Mouse (Mus musculus) stomach, embryonic 16.5 days (tissue): ENCODE results near the gene 1300017J02Rik. TPM values are rescaled to one million over a fixed set of nuclear protein-coding genes. Genes with fewer than 3 reads are reported as not detected.

Experiments used
- ATAC-seq: fragments of 200-750 bp; cut with Nextera tagmentation; 2 replicates; pipeline ENCODE4 v1.8.0; 2017; ENCODE audit warnings: moderate number of reproducible peaks, moderate TSS enrichment; ENCODE audit not compliant: insufficient read depth, low FRiP score
- H3K27ac ChIP-seq: fragments of 300-500 bp; sonication (generic); 2 replicates; pipeline ENCODE4 v1.5.1; 2014; ENCODE audit warnings: low read length
- H3K27me3 ChIP-seq: fragments of 300-500 bp; sonication (generic); 2 replicates; pipeline ENCODE4 v1.6.1; 2014; ENCODE audit warnings: low read length, control low read depth, mixed read lengths; ENCODE audit not compliant: control insufficient read depth, insufficient read depth
- H3K36me3 ChIP-seq: fragments of 300-500 bp; sonication (generic); 2 replicates; pipeline ENCODE4 v1.6.1; 2014; ENCODE audit warnings: low read length; ENCODE audit not compliant: control insufficient read depth, insufficient read depth
- H3K4me1 ChIP-seq: fragments of 300-500 bp; sonication (generic); 2 replicates; pipeline ENCODE4 v1.6.1; 2014; ENCODE audit warnings: low read length, control low read depth, mixed read lengths; ENCODE audit not compliant: control insufficient read depth, insufficient read depth
- H3K4me2 ChIP-seq: fragments of 300-500 bp; sonication (generic); 2 replicates; pipeline ENCODE4 v1.6.1; 2014; ENCODE audit warnings: low read depth, low read length, mixed read lengths
- H3K4me3 ChIP-seq: fragments of 300-500 bp; sonication (generic); replicated peaks from 2 replicates; pipeline ENCODE4 v1.5.1; 2014; ENCODE audit warnings: mild to moderate bottlenecking, low read length
- H3K9ac ChIP-seq: fragments of 300-500 bp; sonication (generic); 2 replicates; pipeline ENCODE4 v1.6.1; 2014; ENCODE audit warnings: low read length
- H3K9me3 ChIP-seq: fragments of 300-500 bp; sonication (generic); replicated peaks from 2 replicates; pipeline ENCODE4 v1.6.1; 2016; ENCODE audit warnings: low read length, control low read depth; ENCODE audit not compliant: control insufficient read depth
- WGBS: fragments of 180-500 bp; shearing (Covaris S2); extraction: QIAGEN DNeasy Blood & Tissue Kit; methylation state at CpG from one replicate; pipeline ENCODE4 v1.1.7; 2014; 5-methylcytosine and 5-hydroxymethylcytosine counted together
- polyA plus RNA-seq: library from polyadenylated mRNA; unstranded; fragments of >200 nt; fragmentation: Nextera tagmentation; extraction: Ambion mirVana; gene quantifications from 2 replicates; pipeline ENCODE4 v1.2.1, GENCODE M21; 2015

1300017J02Rik gene
- polyA plus RNA-seq, 1 experiment from 2014 or later, result 4.4 TPM

GRCm38 (mm10) chr9:103309832-103310231, 5.0 kb upstream of the 1300017J02Rik start:
- Histone ChIP-seq H3K36me3 (peaks cover 21% of the 10 kb centered on the region), H3K27ac (no peak overlapping the region), H3K4me1 (peaks cover 5% of the 10 kb centered on the region; the same call in 1 of the 2 replicates), H3K27me3 (no peaks in the 10 kb centered on the region), H3K4me2 (no peak overlapping the region), H3K9ac (no peak overlapping the region), H3K9me3 (no peaks in the 10 kb centered on the region), H3K4me3 (no peak overlapping the region)
- 90% methylated on average over 6 of the region's 6 CpGs for WGBS
- ATAC-seq, result no peak

DNA sequence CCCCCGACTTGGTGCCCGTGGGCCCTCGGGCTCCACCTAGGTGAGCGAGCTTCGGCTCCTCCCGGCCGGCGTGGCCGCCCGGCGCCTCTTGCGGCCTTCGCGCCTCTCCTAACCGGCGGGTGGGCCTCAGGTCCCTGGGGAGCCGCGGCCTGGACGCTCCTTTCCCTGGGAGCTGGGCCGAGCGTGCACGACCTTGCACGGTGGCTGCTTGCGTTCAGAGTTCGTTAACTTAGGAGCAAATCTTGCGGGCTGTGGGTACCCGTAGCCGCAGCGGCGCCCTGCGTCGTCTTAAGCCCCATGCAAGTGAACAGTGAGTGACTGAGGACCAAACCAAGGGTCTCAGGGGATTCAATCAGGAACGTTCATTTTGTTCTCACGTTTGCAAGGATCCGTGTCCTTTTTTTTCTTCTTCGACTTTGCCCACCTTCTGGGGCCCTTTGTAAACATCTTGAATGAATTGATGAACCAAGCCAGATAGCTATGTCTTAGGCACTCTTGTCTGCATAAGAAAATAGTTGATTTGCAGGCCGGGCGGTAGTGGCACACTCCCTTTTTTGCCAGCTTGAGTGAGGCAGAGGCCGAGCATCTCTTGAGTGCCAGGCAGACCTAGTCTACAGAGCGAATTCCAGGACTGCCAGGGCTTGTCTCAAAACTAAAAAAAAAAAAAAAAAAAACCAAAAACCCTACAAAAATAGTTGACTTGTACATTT, 605 bp upstream of the 1300017J02Rik start:
- peak overlapping the region; percentile 89 for H3K9ac ChIP-seq
- no peaks in the 10 kb centered on the region for H3K9me3 ChIP-seq
- H3K27me3 ChIP-seq, result no peaks in the 10 kb centered on the region
- WGBS, result under 1% methylated on average over 40 of the region's 40 CpGs
- peak overlapping the region; percentile 91 for H3K4me3 ChIP-seq
- ATAC-seq, result peak; percentile 67
- H3K36me3 ChIP-seq, result peaks cover 13% of the 10 kb centered on the region; the same call in 1 of the 2 replicates
- peak overlapping the region; percentile 67 for H3K27ac ChIP-seq
- peak overlapping the region; percentile 77 for H3K4me2 ChIP-seq
- peaks cover 5% of the 10 kb centered on the region; the same call in 1 of the 2 replicates for H3K4me1 ChIP-seq

GRCm38 (mm10) chr9:103302666-103303065, 2.2 kb downstream of the 1300017J02Rik start:
- Histone ChIP-seq H3K27ac (no peak overlapping the region), H3K4me3 (no peak overlapping the region), H3K9ac (no peak overlapping the region), H3K27me3 (no peaks in the 10 kb centered on the region), H3K4me2 (no peak overlapping the region), H3K9me3 (no peaks in the 10 kb centered on the region), H3K4me1 (peaks cover 5% of the 10 kb centered on the region; the same call in 1 of the 2 replicates), H3K36me3 (no peaks in the 10 kb centered on the region)
- ATAC-seq, result no peak
- WGBS, result 56% methylated on average over 3 of the region's 3 CpGs

GRCm38 (mm10) chr9:103302239-103302638, 2.6 kb downstream of the 1300017J02Rik start:
- H3K4me2 ChIP-seq, result no peak overlapping the region
- no peaks in the 10 kb centered on the region for H3K9me3 ChIP-seq
- H3K27me3 ChIP-seq, result no peaks in the 10 kb centered on the region
- H3K27ac ChIP-seq, result no peak overlapping the region
- H3K4me3 ChIP-seq, result no peak overlapping the region
- H3K9ac ChIP-seq, result no peak overlapping the region
- no peak for ATAC-seq
- no peaks in the 10 kb centered on the region for H3K36me3 ChIP-seq
- WGBS, result 70% methylated on average over 4 of the region's 4 CpGs
- peaks cover 5% of the 10 kb centered on the region; the same call in 1 of the 2 replicates for H3K4me1 ChIP-seq

GRCm38 (mm10) chr9:103301086-103301485, 3.8 kb downstream of the 1300017J02Rik start:
- 87% methylated on average over 8 of the region's 8 CpGs for WGBS
- no peak overlapping the region for H3K27ac ChIP-seq
- no peak for ATAC-seq
- no peaks in the 10 kb centered on the region; the same call in 1 of the 2 replicates for H3K4me1 ChIP-seq
- no peaks in the 10 kb centered on the region for H3K9me3 ChIP-seq
- no peak overlapping the region for H3K4me2 ChIP-seq
- H3K9ac ChIP-seq, result no peak overlapping the region
- no peak overlapping the region for H3K4me3 ChIP-seq
- H3K36me3 ChIP-seq, result no peaks in the 10 kb centered on the region
- no peaks in the 10 kb centered on the region for H3K27me3 ChIP-seq

DNA sequence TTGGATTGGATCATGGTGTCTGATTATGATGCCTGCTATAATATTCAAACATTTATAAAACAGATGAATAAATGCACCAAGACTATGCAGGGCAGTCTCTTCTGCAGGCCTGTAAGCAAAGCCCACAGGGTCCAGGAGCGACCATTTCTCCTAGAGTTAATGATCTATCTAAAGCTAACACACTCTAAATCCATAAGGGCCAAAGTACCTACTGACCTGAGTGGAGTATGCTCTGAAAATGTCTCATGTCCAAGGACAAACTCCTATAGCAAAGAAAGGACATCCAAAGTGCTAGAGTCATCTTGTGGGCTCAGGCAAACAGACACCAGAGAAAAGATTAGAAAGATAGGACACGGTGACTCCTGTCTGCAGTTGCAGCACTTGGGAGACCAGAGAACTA, 10.4 kb downstream of the 1300017J02Rik start:
- Histone ChIP-seq H3K27ac (no peak overlapping the region), H3K36me3 (no peaks in the 10 kb centered on the region), H3K9ac (no peak overlapping the region), H3K27me3 (no peaks in the 10 kb centered on the region), H3K4me3 (no peak overlapping the region), H3K4me2 (no peak overlapping the region), H3K9me3 (no peaks in the 10 kb centered on the region), H3K4me1 (no peaks in the 10 kb centered on the region)
- 61% methylated on average over 2 of the region's 2 CpGs for WGBS
- no peak for ATAC-seq

- WGBS, result 83% methylated on average over 13 of the region's 13 CpGs
- Histone ChIP-seq H3K36me3 (no peaks in the 10 kb centered on the region), H3K9ac (no peak overlapping the region), H3K27ac (no peak overlapping the region), H3K4me2 (no peak overlapping the region), H3K9me3 (no peaks in the 10 kb centered on the region), H3K27me3 (no peaks in the 10 kb centered on the region), H3K4me1 (0 out of 2 replicates have a peak, but pooled peaks cover 2% of the 10 kb centered on the region), H3K4me3 (no peak overlapping the region)
- ATAC-seq, result 0 out of 2 replicates have a peak, but pooled peaks have one; percentile 17
These were observed 16.2 kb downstream of the 1300017J02Rik start for GRCm38 (mm10) chr9:103288489-103289180.

DNA sequence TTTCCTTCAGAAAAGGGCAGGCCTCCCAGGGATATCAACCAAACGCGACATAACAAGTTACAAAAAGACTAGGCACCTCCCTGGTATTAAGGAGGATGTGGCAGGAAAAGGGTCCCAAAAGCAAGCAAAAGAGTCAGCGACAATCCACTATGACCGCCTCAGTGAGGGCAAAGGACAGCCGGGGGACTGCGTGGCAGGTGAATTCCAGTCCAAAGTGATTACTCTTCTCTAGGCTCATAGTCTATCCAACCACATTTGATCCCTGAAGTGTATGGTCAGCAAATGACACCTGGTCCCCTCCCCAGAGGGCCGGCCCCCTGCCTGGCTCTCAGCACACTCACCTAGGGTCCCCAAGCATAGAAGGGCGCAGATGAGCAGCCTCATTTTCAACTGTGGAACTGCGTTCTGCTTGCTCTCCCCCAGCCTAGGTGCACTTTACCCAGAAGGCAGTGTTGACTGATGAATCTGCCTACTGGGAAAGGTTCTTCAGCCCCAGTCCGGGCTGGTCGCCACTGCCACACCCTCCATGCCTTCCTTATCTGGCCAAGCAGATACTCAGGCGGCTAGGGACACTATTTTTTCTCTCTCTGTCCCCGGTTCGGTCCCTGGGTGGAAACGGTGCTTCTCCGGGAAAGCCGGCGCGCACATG, 16.9 kb downstream of the 1300017J02Rik start:
- peak; percentile 71 for ATAC-seq
- H3K4me1 ChIP-seq, result 0 out of 2 replicates have a peak, but pooled peaks cover 2% of the 10 kb centered on the region
- H3K27ac ChIP-seq, result no peak overlapping the region
- H3K9ac ChIP-seq, result no peak overlapping the region
- WGBS, result 70% methylated on average over 19 of the region's 19 CpGs
- H3K4me2 ChIP-seq, result no peak overlapping the region
- no peaks in the 10 kb centered on the region for H3K27me3 ChIP-seq
- H3K9me3 ChIP-seq, result no peaks in the 10 kb centered on the region
- no peaks in the 10 kb centered on the region for H3K36me3 ChIP-seq
- H3K4me3 ChIP-seq, result no peak overlapping the region
